Mouse (Mus musculus): ENCODE results near the gene 1810009A15Rik. TPM values are rescaled to one million over a fixed set of nuclear protein-coding genes. Genes with fewer than 3 reads are reported as not detected.
A peak's percentile ranks its signal among the peaks of the same experiment; 100 is the strongest.

1810009A15Rik gene
- polyA plus RNA-seq, 1 experiment from 2014 or later: 43.1 TPM

- Histone ChIP-seq H3K4me2 (ENCODE audit: low read length) (peak within 1 kb of the TSS; percentile 84), H3K9me3 (ENCODE audit: control insufficient read depth, low read length) (no peaks in the 10 kb centered on the region), H3K36me3 (ENCODE audit: control insufficient read depth, insufficient read depth, low read length) (peaks cover 32% of the 10 kb centered on the region), H3K4me3 (replicated peaks; ENCODE audit: low read depth, low read length) (peak within 1 kb of the TSS; percentile 95), H3K27me3 (ENCODE audit: control insufficient read depth, insufficient read depth, low read length) (no peaks in the 10 kb centered on the region), H3K4me1 (ENCODE audit: control insufficient read depth, insufficient read depth, low read length) (peaks cover 8% of the 10 kb centered on the region), H3K27ac (replicated peaks; ENCODE audit: low read depth, low read length) (peak within 1 kb of the TSS; percentile 77), H3K9ac (replicated peaks; ENCODE audit: low read length) (peak within 1 kb of the TSS; percentile 93)
- DNase-seq (peak; percentile 96), ATAC-seq (ENCODE audit: low FRiP score, low TSS enrichment) (peak; percentile 97)
- WGBS: under 1% methylated on average over 59 of the region's 59 CpGs
Observed at GRCm38 (mm10) chr19:8871267-8872186, 17.1 kb upstream of the 1810009A15Rik start, which contains the start of gene Ubxn1. TSS of gene Ubxn1 (plus strand) at chr19:8871496.

GRCm38 (mm10) chr19:8872266-8872840 lies 16.3 kb upstream of the 1810009A15Rik start:
- Histone ChIP-seq H3K27me3 (ENCODE audit: control insufficient read depth, insufficient read depth, low read length) (no peaks in the 10 kb centered on the region), H3K9me3 (ENCODE audit: control insufficient read depth, low read length) (no peaks in the 10 kb centered on the region), H3K9ac (replicated peaks; ENCODE audit: low read length) (peak overlapping the region; percentile 93), H3K4me3 (replicated peaks; ENCODE audit: low read depth, low read length) (peak overlapping the region; percentile 95), H3K27ac (replicated peaks; ENCODE audit: low read depth, low read length) (peak overlapping the region; percentile 77), H3K36me3 (ENCODE audit: control insufficient read depth, insufficient read depth, low read length) (peaks cover 39% of the 10 kb centered on the region), H3K4me2 (ENCODE audit: low read length) (peak overlapping the region; percentile 84), H3K4me1 (ENCODE audit: control insufficient read depth, insufficient read depth, low read length) (peaks cover 8% of the 10 kb centered on the region)
- whole genome bisulfite sequencing: 79% methylated on average over 10 of the region's 10 CpGs
- ATAC-seq (ENCODE audit: low FRiP score, low TSS enrichment) (no peak), DNase-seq (no peak)

GRCm38 (mm10) chr19:8875031-8875430 lies 13.6 kb upstream of the 1810009A15Rik start:
- Histone ChIP-seq H3K27me3 (ENCODE audit: control insufficient read depth, insufficient read depth, low read length) (no peaks in the 10 kb centered on the region), H3K9ac (replicated peaks; ENCODE audit: low read length) (no peak overlapping the region), H3K4me3 (replicated peaks; ENCODE audit: low read depth, low read length) (no peak overlapping the region), H3K36me3 (ENCODE audit: control insufficient read depth, insufficient read depth, low read length) (peaks cover 52% of the 10 kb centered on the region), H3K4me1 (ENCODE audit: control insufficient read depth, insufficient read depth, low read length) (peaks cover 13% of the 10 kb centered on the region), H3K4me2 (ENCODE audit: low read length) (no peak overlapping the region), H3K9me3 (ENCODE audit: control insufficient read depth, low read length) (no peaks in the 10 kb centered on the region), H3K27ac (replicated peaks; ENCODE audit: low read depth, low read length) (no peak overlapping the region)
- DNase-seq (no peak), ATAC-seq (ENCODE audit: low FRiP score, low TSS enrichment) (no peak)
- 98% methylated on average over 7 of the region's 7 CpGs for WGBS

GRCm38 (mm10) chr19:8880311-8881033 lies 8.2 kb upstream of the 1810009A15Rik start, which contains the start of gene Uqcc3:
TSS of gene Uqcc3 (minus strand) at chr19:8880923.
- peak; percentile 96 for ATAC-seq (ENCODE audit: low FRiP score, low TSS enrichment)
- WGBS: under 1% methylated on average over 42 of the region's 42 CpGs

GRCm38 (mm10) chr19:8881034-8881392 lies 7.6 kb upstream of the 1810009A15Rik start:
- no peaks in the 10 kb centered on the region for H3K9me3 ChIP-seq (ENCODE audit: control insufficient read depth, low read length)
- H3K36me3 ChIP-seq (ENCODE audit: control insufficient read depth, insufficient read depth, low read length): peaks cover 24% of the 10 kb centered on the region
- DNase-seq (no peak), ATAC-seq (ENCODE audit: low FRiP score, low TSS enrichment) (no peak)
- 12% methylated on average over 3 of the region's 3 CpGs for WGBS
- peak overlapping the region; percentile 72 for H3K4me3 ChIP-seq (replicated peaks; ENCODE audit: low read depth, low read length)
- peak overlapping the region; percentile 88; the same call in 1 of the 2 replicates for H3K9ac ChIP-seq (replicated peaks; ENCODE audit: low read length)
- peaks cover 10% of the 10 kb centered on the region; the same call in 1 of the 2 replicates for H3K4me1 ChIP-seq (ENCODE audit: control insufficient read depth, insufficient read depth, low read length)
- peak overlapping the region; percentile 91 for H3K4me2 ChIP-seq (ENCODE audit: low read length)
- H3K27ac ChIP-seq (replicated peaks; ENCODE audit: low read depth, low read length): peak overlapping the region; percentile 87; the same call in 1 of the 2 replicates
- no peaks in the 10 kb centered on the region for H3K27me3 ChIP-seq (ENCODE audit: control insufficient read depth, insufficient read depth, low read length)

More at GRCm38 (mm10) chr19:8880311-8881033, 8.2 kb upstream of the 1810009A15Rik start, which contains the start of gene Uqcc3:
- Histone ChIP-seq H3K9me3 (ENCODE audit: control insufficient read depth, low read length) (no peaks in the 10 kb centered on the region), H3K36me3 (ENCODE audit: control insufficient read depth, insufficient read depth, low read length) (peaks cover 30% of the 10 kb centered on the region), H3K27me3 (ENCODE audit: control insufficient read depth, insufficient read depth, low read length) (no peaks in the 10 kb centered on the region), H3K4me2 (ENCODE audit: low read length) (peak within 1 kb of the TSS; percentile 91), H3K9ac (replicated peaks; ENCODE audit: low read length) (peak within 1 kb of the TSS; percentile 88), H3K4me1 (ENCODE audit: control insufficient read depth, insufficient read depth, low read length) (peaks cover 10% of the 10 kb centered on the region; the same call in 1 of the 2 replicates), H3K27ac (replicated peaks; ENCODE audit: low read depth, low read length) (peak within 1 kb of the TSS; percentile 87), H3K4me3 (replicated peaks; ENCODE audit: low read depth, low read length) (peak within 1 kb of the TSS; percentile 72)
- DNase-seq: peak; percentile 92

- no peaks in the 10 kb centered on the region for H3K27me3 ChIP-seq (ENCODE audit: control insufficient read depth, insufficient read depth, low read length)
- DNase-seq (no peak), ATAC-seq (ENCODE audit: low FRiP score, low TSS enrichment) (no peak)
- H3K27ac ChIP-seq (replicated peaks; ENCODE audit: low read depth, low read length): no peak within 1 kb of the TSS
- peaks cover 4% of the 10 kb centered on the region; the same call in 1 of the 2 replicates for H3K36me3 ChIP-seq (ENCODE audit: control insufficient read depth, insufficient read depth, low read length)
- WGBS: 65% methylated on average over 3 of the region's 3 CpGs
- H3K4me2 ChIP-seq (ENCODE audit: low read length): no peak within 1 kb of the TSS
- H3K9me3 ChIP-seq (ENCODE audit: control insufficient read depth, low read length): no peaks in the 10 kb centered on the region
- H3K4me3 ChIP-seq (replicated peaks; ENCODE audit: low read depth, low read length): no peak within 1 kb of the TSS
- H3K4me1 ChIP-seq (ENCODE audit: control insufficient read depth, insufficient read depth, low read length): peaks cover 18% of the 10 kb centered on the region
- H3K9ac ChIP-seq (replicated peaks; ENCODE audit: low read length): no peak within 1 kb of the TSS
Observed at GRCm38 (mm10) chr19:8883616-8884015, 5.0 kb upstream of the 1810009A15Rik start, which contains the start of the genes Lbhd1 and Gm49403. TSS of gene Lbhd1 (plus strand) at chr19:8883732. TSS of gene Gm49403 (plus strand) at chr19:8883930.

- no peak for ATAC-seq (ENCODE audit: low FRiP score, low TSS enrichment)
- Histone ChIP-seq H3K4me1 (ENCODE audit: control insufficient read depth, insufficient read depth, low read length) (peaks cover 15% of the 10 kb centered on the region), H3K27ac (replicated peaks; ENCODE audit: low read depth, low read length) (no peak overlapping the region), H3K9me3 (ENCODE audit: control insufficient read depth, low read length) (no peaks in the 10 kb centered on the region), H3K36me3 (ENCODE audit: control insufficient read depth, insufficient read depth, low read length) (peaks cover 3% of the 10 kb centered on the region), H3K4me3 (replicated peaks; ENCODE audit: low read depth, low read length) (no peak overlapping the region), H3K9ac (replicated peaks; ENCODE audit: low read length) (no peak overlapping the region), H3K27me3 (ENCODE audit: control insufficient read depth, insufficient read depth, low read length) (no peaks in the 10 kb centered on the region), H3K4me2 (ENCODE audit: low read length) (no peak overlapping the region)
- WGBS: 54% methylated on average over 1 of the region's 1 CpGs
- no peak for DNase-seq
Observed at GRCm38 (mm10) chr19:8886916-8887584, 1.6 kb upstream of the 1810009A15Rik start.
